Mouse (Mus musculus) C2C12 (cell line): Measurements from ENCODE around the gene Pik3r6. TPM values are rescaled to one million over a fixed set of nuclear protein-coding genes. Genes with fewer than 3 reads are reported as not detected.

Source experiments
- H3K27me3 ChIP-seq: one replicate; pipeline ENCODE4 v1.6.1; 2011; ENCODE audit not compliant: control insufficient read depth, insufficient read depth, insufficient read length
- H3K36me3 ChIP-seq: one replicate; pipeline ENCODE4 v1.6.1; 2011; ENCODE audit not compliant: control insufficient read depth, insufficient read depth
- H3K4me3 ChIP-seq: one replicate; pipeline ENCODE4 v1.5.1; 2011; ENCODE audit warnings: mild to moderate bottlenecking, control low read depth; ENCODE audit not compliant: poor library complexity, insufficient read depth, severe bottlenecking
- H3K79me2 ChIP-seq: one replicate; pipeline ENCODE4 v1.6.1; 2011; ENCODE audit not compliant: control insufficient read depth, insufficient read depth
- H3K79me3 ChIP-seq: one replicate; pipeline ENCODE4 v1.6.1; 2011; ENCODE audit warnings: low read depth, control low read depth
- H3ac ChIP-seq: one replicate; pipeline ENCODE3; 2011; ENCODE audit warnings: low read depth; ENCODE audit not compliant: control insufficient read depth, insufficient read length
- CEBPB ChIP-seq: IDR thresholded peaks from one replicate; pipeline ENCODE4 v1.6.1; 2011; ENCODE audit warnings: low read depth, mild to moderate bottlenecking, control low read depth, moderate library complexity
- CTCF ChIP-seq: IDR thresholded peaks from one replicate; pipeline ENCODE4 v1.5.1; 2011; ENCODE audit not compliant: control insufficient read depth, insufficient read depth, insufficient read length
- FOSL1 ChIP-seq: IDR thresholded peaks from one replicate; pipeline ENCODE4 v1.8.0; 2011; ENCODE audit warnings: mild to moderate bottlenecking, low read length; ENCODE audit not compliant: poor library complexity, insufficient read depth, severe bottlenecking
- MAX ChIP-seq: IDR thresholded peaks from one replicate; pipeline ENCODE4 v1.6.1; 2011; ENCODE audit warnings: mild to moderate bottlenecking, control low read depth
- MYOD1 ChIP-seq: IDR thresholded peaks from one replicate; pipeline ENCODE4 v1.6.1; 2011; ENCODE audit warnings: low read depth; ENCODE audit not compliant: control insufficient read depth, insufficient read length
- MYOG ChIP-seq: IDR thresholded peaks from one replicate; pipeline ENCODE4 v1.6.1; 2011; ENCODE audit not compliant: control insufficient read depth, insufficient read length; ENCODE audit errors: extremely low read depth
- USF1 ChIP-seq: IDR thresholded peaks from one replicate; pipeline ENCODE4 v1.6.1; 2011; ENCODE audit warnings: low read depth, mild to moderate bottlenecking, control low read depth, moderate library complexity
- polyA plus RNA-seq: library from polyadenylated mRNA; unstranded; fragments of >200 nt; fragmentation: generic; extraction: Trizol; gene quantifications from one replicate; pipeline ENCODE4 v1.2.1, GENCODE M21; 2012; ENCODE audit warnings: missing spikeins

The Pik3r6 gene
- polyA plus RNA-seq, 1 experiment = not detected

GRCm38 (mm10) chr11:68498999-68499699 lies 3.7 kb upstream of the Pik3r6 start:
- H3K79me3 ChIP-seq = no peaks in the 10 kb centered on the region
- no peaks in the 10 kb centered on the region for H3K36me3 ChIP-seq
- TF ChIP-seq MYOD1 (no peak), MYOG (no peak), MAX (no peak), CTCF (no peak), USF1 (no peak), CEBPB (no peak), FOSL1 (no peak)
- peaks cover 50% of the 10 kb centered on the region for H3K27me3 ChIP-seq
- no peak overlapping the region for H3K4me3 ChIP-seq
- H3ac ChIP-seq = no peak overlapping the region
- no peaks in the 10 kb centered on the region for H3K79me2 ChIP-seq

- Histone ChIP-seq H3K79me3 (no peaks in the 10 kb centered on the region), H3K27me3 (peaks cover 48% of the 10 kb centered on the region), H3K4me3 (no peak overlapping the region), H3ac (no peak overlapping the region), H3K79me2 (no peaks in the 10 kb centered on the region), H3K36me3 (no peaks in the 10 kb centered on the region)
- no peak for TF ChIP-seq USF1
- no peak for TF ChIP-seq MAX
- TF ChIP-seq FOSL1 = no peak
- TF ChIP-seq MYOG = no peak
- no peak for TF ChIP-seq CEBPB
- TF ChIP-seq CTCF = no peak
- no peak for TF ChIP-seq MYOD1
Measured at GRCm38 (mm10) chr11:68500949-68501350, 1.9 kb upstream of the Pik3r6 start.

DNA sequence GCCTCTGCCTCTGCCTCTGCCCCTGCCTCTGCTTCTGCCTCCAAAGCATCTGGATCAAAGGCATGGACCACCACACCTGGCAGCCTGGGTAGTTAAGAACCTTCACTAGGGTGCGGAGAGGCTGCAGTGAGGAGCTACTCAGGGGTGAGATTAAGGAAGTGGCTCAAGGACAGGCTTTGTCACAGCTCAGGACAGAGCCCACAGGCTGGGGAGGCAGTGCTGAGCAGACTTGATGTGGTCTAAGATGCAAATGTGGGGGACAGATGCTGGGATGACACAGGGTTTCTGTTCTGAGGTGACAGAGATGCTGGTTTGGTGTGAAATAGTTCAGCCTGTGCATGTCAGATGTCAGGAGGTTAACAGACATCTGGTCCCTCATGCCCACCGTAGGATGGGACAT lies 411 bp upstream of the Pik3r6 start:
- Histone ChIP-seq H3K27me3 (peaks cover 37% of the 10 kb centered on the region), H3K4me3 (no peak overlapping the region), H3K79me3 (no peaks in the 10 kb centered on the region), H3K79me2 (no peaks in the 10 kb centered on the region), H3ac (no peak overlapping the region), H3K36me3 (no peaks in the 10 kb centered on the region)
- TF ChIP-seq CEBPB = no peak
- TF ChIP-seq MYOD1 = no peak
- no peak for TF ChIP-seq FOSL1
- no peak for TF ChIP-seq CTCF
- TF ChIP-seq MYOG = no peak
- TF ChIP-seq USF1 = no peak
- no peak for TF ChIP-seq MAX

- no peaks in the 10 kb centered on the region for H3K79me3 ChIP-seq
- no peak for TF ChIP-seq MAX
- no peak for TF ChIP-seq CTCF
- TF ChIP-seq USF1 = no peak
- TF ChIP-seq CEBPB = no peak
- TF ChIP-seq MYOG = no peak
- no peak for TF ChIP-seq FOSL1
- TF ChIP-seq MYOD1 = no peak
- no peaks in the 10 kb centered on the region for H3K79me2 ChIP-seq
- no peaks in the 10 kb centered on the region for H3K36me3 ChIP-seq
- peaks cover 32% of the 10 kb centered on the region for H3K27me3 ChIP-seq
- H3K4me3 ChIP-seq = no peak overlapping the region
- no peak overlapping the region for H3ac ChIP-seq
Measured at GRCm38 (mm10) chr11:68504913-68505312, 2.1 kb downstream of the Pik3r6 start.

GRCm38 (mm10) chr11:68507246-68507645 lies 4.4 kb downstream of the Pik3r6 start:
- Histone ChIP-seq H3K4me3 (no peak overlapping the region), H3K27me3 (peaks cover 24% of the 10 kb centered on the region), H3K79me3 (no peaks in the 10 kb centered on the region), H3K36me3 (no peaks in the 10 kb centered on the region), H3K79me2 (no peaks in the 10 kb centered on the region), H3ac (no peak overlapping the region)
- TF ChIP-seq MAX (no peak), CEBPB (no peak), CTCF (no peak), FOSL1 (no peak), MYOG (no peak), MYOD1 (no peak), USF1 (no peak)
